Mouse (Mus musculus) right cerebral cortex, postnatal 25 days (tissue): Measurements from ENCODE around the gene Adgrb3.
A peak's percentile ranks its signal among the peaks of the same experiment; 100 is the strongest.
"Not testable (repeated sequence)": the region's sequence is repeated elsewhere in the genome, so short reads cannot be mapped to it uniquely, and the experiment has no call there.

Experiments
- DNase-seq: peaks from one replicate; pipeline ENCODE4 v3.0.0; 2022

Gene Adgrb3

GRCm38 (mm10) chr1:25088010-25088719 is 741.3 kb downstream of the Adgrb3 start:
- no peak for DNase-seq

GRCm38 (mm10) chr1:25085616-25086372 is 743.7 kb downstream of the Adgrb3 start:
- DNase-seq: peak; percentile 52

- DNase-seq: peak; percentile 57
Observed at GRCm38 (mm10) chr1:25082377-25082776, 747.1 kb downstream of the Adgrb3 start.

- no peak for DNase-seq
Observed at GRCm38 (mm10) chr1:25081265-25081849, 748.1 kb downstream of the Adgrb3 start.

- no peak for DNase-seq
Observed at GRCm38 (mm10) chr1:25079395-25079794, 750.1 kb downstream of the Adgrb3 start.

GRCm38 (mm10) chr1:25075952-25076351 is 753.6 kb downstream of the Adgrb3 start:
- no peak for DNase-seq

GRCm38 (mm10) chr1:25063964-25064363 is 765.5 kb downstream of the Adgrb3 start:
- no peak for DNase-seq

- no peak for DNase-seq
Observed at GRCm38 (mm10) chr1:25060935-25061334, 768.6 kb downstream of the Adgrb3 start.

GRCm38 (mm10) chr1:25060191-25060590 is 769.3 kb downstream of the Adgrb3 start:
- DNase-seq: no peak

GRCm38 (mm10) chr1:25057656-25058055 is 771.9 kb downstream of the Adgrb3 start:
- no peak for DNase-seq

- no peak for DNase-seq
Observed at GRCm38 (mm10) chr1:25057212-25057611, 772.3 kb downstream of the Adgrb3 start.

GRCm38 (mm10) chr1:25042091-25042490 is 787.4 kb downstream of the Adgrb3 start:
- DNase-seq: peak; percentile 42

- no peak for DNase-seq
Observed at GRCm38 (mm10) chr1:25034161-25034560, 795.3 kb downstream of the Adgrb3 start.

GRCm38 (mm10) chr1:25033155-25034095 is 796.1 kb downstream of the Adgrb3 start:
- peak; percentile 13 for DNase-seq

GRCm38 (mm10) chr1:25023156-25023555 is 806.4 kb downstream of the Adgrb3 start:
- DNase-seq: no peak

- DNase-seq: not testable (repeated sequence)
Observed at GRCm38 (mm10) chr1:25017851-25018250, 811.7 kb downstream of the Adgrb3 start.
